Mouse (Mus musculus) heart, postnatal 0 days (tissue): ENCODE measurements around the gene Spaca4.
A peak's percentile ranks its signal among the peaks of the same experiment; 100 is the strongest.

Experiments used
- CTCF ChIP-seq: IDR thresholded peaks from 2 replicates; pipeline ENCODE4 v1.5.1; 2016; ENCODE audit warnings: antibody characterized with exemption, control low read depth, low read depth
- EP300 ChIP-seq: IDR thresholded peaks from 2 replicates; pipeline ENCODE4 v1.6.1; 2016; ENCODE audit warnings: antibody characterized with exemption, low read depth

- no peak for TF ChIP-seq CTCF
- TF ChIP-seq EP300 = peak; percentile 44; the same call in 1 of the 2 replicates
Observed at GRCm38 (mm10) chr7:45681046-45681736, 44.4 kb downstream of the Spaca4 start.
